Mouse (Mus musculus) frontal cortex, postnatal 25 days (tissue): Measurements from ENCODE around the gene Idh3g.

Source experiments
- DNase-seq, 2 experiments: peaks; one replicate each; pipeline ENCODE4 v3.0.0; 2022; ENCODE audit warnings: low spot score in 2 of 2

Gene Idh3g

GRCm38 (mm10) chrX:73786364-73787224, at the start of gene Idh3g, which contains the start of gene Ssr4:
Idh3g (minus strand) TSS chrX:73786897.
Ssr4 (plus strand) TSS chrX:73787028.
- peak; percentile 85 for DNase-seq

- no peak for DNase-seq
Observed at GRCm38 (mm10) chrX:73835731-73836130, 49.0 kb upstream of the Idh3g start.

GRCm38 (mm10) chrX:73824185-73825151, 37.8 kb upstream of the Idh3g start, which contains the start of gene Pdzd4:
Pdzd4 (minus strand) TSS chrX:73824969.
- peak; percentile 10 to 14 for DNase-seq

- no peak for DNase-seq
Observed at GRCm38 (mm10) chrX:73823747-73824146, 37.0 kb upstream of the Idh3g start.

GRCm38 (mm10) chrX:73816596-73817314, 30.1 kb upstream of the Idh3g start:
- no peak for DNase-seq

- no peak for DNase-seq
Observed at GRCm38 (mm10) chrX:73815072-73815471, 28.4 kb upstream of the Idh3g start.

GRCm38 (mm10) chrX:73805814-73806213, 19.1 kb upstream of the Idh3g start:
- no peak for DNase-seq

GRCm38 (mm10) chrX:73798502-73798901, 11.8 kb upstream of the Idh3g start:
- DNase-seq: peak in 1 of 2 experiments; percentile 53

- no peak for DNase-seq
Observed at GRCm38 (mm10) chrX:73797511-73797910, 10.8 kb upstream of the Idh3g start.

- no peak for DNase-seq
Observed at GRCm38 (mm10) chrX:73793505-73793904, 6.8 kb upstream of the Idh3g start.

GRCm38 (mm10) chrX:73793039-73793438, 6.3 kb upstream of the Idh3g start:
- DNase-seq: no peak

- DNase-seq: no peak
Observed at GRCm38 (mm10) chrX:73788501-73788900, 1.8 kb upstream of the Idh3g start.

- no peak for DNase-seq
Observed at GRCm38 (mm10) chrX:73787225-73787558, 495 bp upstream of the Idh3g start.

- no peak for DNase-seq
Observed at GRCm38 (mm10) chrX:73785666-73786065, 1.0 kb downstream of the Idh3g start.

- no peak for DNase-seq
Observed at GRCm38 (mm10) chrX:73782227-73782626, 4.5 kb downstream of the Idh3g start.

- no peak for DNase-seq
Observed at GRCm38 (mm10) chrX:73774802-73775483, 11.8 kb downstream of the Idh3g start.

- DNase-seq: no peak
Observed at GRCm38 (mm10) chrX:73774168-73774760, 12.4 kb downstream of the Idh3g start, which contains the start of gene Srpk3. Srpk3 (plus strand) TSS chrX:73774405.

- no peak for DNase-seq
Observed at GRCm38 (mm10) chrX:73767267-73767666, 19.4 kb downstream of the Idh3g start.

GRCm38 (mm10) chrX:73765311-73765710, 21.4 kb downstream of the Idh3g start:
- DNase-seq: no peak

- DNase-seq: no peak
Observed at GRCm38 (mm10) chrX:73758611-73759290, 27.9 kb downstream of the Idh3g start.
